Mouse (Mus musculus) ES-CJ7 (cell line): ENCODE measurements around the gene Cplx2.
A peak's percentile ranks its signal among the peaks of the same experiment; 100 is the strongest.

Source experiments
- DNase-seq: peaks from one replicate; pipeline ENCODE4 v3.0.0; 2011; ENCODE audit warnings: low read depth, low spot score

Gene Cplx2

DNA sequence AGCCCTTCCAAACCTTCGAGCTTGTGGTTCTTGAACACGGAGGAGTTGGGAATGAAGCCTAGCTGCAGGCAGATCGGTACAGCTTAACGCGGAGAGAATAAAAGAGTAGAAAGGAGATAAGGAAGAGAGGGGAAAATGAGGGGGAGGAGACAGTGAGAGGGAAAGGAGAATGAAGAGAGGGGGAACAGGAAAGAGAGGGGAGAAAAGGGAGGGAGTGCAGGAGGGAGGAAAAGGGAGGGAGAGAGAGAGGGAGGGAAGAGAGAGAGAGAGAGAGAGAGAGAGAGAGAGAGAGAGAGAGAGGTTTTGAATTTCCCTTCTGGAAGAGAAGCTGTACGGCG is at the start of gene Cplx2:
Cplx2 (plus strand) TSS at position 301 of the 338 bp plus-strand sequence.
- no peak for DNase-seq

DNA sequence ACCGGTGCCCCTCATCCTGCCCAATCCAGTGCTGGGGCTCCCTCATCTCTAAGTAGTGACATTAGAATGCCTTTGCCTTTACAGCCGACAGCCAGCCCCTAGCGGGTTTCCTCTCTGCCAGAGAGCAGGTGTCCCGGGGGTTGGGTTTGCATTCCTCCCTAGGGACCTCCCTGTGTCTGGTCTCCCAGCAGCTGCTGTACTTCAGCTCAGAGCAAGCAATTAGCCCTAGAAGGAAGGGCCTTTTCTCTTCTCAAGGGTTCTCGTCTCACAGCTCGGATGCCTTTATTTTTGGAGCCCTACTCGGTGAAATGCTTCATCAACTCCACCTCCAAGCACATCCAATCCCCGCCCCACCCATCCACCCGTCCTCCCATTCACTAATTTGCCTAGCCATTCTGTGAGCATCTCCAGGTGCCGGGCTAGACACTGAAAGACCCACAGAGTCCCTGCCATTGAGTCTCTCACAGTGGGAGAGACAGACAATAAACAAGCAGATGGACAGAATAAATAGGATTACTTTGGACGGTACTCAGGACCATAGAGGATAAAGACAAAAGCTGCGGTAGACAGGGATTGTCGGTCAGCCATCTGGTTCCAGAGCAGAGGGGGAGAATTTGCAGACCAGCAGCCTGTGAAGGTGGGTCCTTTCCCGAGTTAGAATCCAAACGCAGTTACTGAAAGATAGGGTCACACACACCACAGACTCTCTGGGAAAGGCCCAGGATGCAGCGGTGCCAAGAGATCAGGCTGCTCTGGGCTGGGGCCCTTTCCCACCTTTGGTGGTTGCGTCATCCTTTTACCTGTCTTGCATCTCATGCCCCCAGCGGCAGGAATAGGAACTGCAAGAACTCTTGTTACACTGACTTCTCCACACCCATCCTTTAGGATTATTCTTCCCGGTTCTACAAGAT is 48.5 kb upstream of the Cplx2 start:
- peak; percentile 85 for DNase-seq

DNA sequence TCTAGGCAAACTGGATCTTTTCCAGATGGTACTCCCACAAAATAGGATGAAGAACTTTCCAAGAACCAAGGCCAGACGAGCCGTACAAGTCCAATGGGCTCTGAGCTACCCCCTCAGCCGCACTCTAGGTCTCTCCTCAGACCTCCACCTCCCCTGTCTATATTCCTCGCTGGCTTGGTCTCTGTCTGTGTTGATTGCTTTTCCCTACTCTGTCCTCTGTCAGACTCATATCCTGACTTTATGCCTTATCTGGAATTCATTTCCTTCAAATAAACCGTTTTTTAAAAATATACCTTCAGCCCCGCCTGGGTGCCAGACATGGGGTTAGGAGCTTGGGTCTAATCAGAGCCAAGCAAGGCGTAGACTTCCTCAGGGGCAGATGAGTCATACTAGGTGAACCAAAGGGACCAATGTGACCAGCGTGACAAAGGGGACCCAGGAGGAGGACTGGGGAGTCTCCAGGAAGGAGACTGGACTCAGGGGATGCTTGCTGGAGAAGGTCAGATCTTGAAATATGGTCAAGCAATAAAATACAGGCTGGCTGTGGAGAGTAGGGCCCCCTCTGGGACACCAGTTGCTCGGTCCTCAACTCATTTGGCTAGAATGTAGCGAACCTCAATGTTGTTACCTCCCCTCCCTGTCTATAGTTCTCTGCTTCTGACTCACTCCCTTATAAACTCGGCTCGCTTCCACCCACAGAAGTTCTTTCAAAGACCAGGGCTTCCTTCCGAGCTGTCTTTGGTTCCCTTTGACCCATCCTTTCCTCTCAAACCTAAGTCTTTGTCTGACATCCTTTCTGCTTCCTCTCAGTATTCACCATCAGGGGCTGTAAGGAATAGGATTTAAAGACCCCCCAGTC is 47.6 kb upstream of the Cplx2 start:
- DNase-seq: no peak

DNA sequence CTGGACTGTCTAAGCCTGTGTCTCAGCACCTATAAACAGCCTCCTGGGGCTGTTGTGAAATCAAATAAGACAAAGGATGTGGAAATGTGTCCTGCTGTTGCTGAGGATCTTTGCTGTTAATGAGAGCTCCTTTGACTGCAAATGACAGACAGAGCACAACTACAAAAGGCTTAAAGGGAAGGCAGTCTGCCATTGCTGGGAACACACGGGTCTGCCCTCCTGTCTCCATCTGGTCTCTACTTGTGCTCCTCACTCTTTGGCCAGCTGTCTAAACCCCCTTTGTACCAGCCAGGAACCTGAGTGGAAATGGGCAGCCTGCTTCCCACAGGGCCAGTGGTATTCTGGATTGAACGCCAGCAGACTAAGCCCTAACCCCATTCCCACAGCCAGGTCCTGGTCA is 47.0 kb upstream of the Cplx2 start:
- no peak for DNase-seq

DNA sequence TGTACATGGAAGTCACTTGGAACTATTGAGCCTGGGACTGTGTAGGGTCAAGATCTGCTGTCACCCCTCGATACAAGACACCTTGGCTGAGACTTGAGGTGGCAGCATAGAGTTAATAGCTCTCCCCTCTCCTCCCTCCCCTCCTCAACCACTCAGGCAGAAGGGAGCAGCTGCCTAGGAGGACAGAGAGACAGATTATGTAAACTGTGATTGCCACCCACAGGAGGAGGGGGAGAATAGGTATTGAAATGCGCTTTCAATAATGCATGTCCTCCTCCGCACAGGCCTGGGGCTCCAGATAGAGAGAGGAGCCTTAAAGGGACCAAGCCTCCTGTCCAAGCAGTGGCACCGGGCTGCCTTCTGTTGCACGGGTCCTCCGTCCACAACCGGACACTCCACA is 45.3 kb upstream of the Cplx2 start:
- no peak for DNase-seq

DNA sequence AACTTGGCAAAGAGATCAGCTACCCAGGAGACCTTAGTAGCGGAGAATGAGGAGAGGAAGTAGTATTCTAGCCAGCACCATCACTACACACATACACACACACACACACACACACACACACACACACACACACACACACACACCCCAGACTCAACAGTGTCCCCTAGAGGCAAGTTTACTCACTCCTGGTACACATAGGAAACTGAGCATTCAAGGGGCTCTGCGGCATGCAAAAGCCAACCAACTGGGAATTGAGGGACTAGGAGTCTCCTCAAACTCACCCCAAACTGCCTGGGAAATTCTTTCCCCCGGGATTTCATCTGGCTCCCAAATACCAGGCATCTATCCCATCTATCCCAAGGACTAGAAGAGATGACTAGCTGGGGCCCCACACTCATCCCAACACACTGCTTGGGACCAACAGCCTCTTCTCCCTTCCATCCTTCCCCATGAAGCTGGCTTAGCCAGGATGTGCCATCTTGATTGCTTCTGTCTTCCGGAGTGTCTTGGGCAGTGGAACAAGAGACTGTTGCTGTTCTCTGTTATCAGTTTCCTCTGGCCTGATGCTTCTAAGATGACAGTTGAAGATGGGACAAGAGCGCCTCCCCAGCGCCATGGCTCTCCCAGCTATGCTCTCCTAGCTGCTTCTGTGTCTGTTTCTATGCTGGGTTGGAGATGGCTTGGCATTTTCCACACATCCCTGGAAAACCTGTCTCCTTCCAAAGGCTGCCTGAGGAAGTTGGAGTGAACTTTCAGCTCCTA is 44.3 kb upstream of the Cplx2 start:
- no peak for DNase-seq

DNA sequence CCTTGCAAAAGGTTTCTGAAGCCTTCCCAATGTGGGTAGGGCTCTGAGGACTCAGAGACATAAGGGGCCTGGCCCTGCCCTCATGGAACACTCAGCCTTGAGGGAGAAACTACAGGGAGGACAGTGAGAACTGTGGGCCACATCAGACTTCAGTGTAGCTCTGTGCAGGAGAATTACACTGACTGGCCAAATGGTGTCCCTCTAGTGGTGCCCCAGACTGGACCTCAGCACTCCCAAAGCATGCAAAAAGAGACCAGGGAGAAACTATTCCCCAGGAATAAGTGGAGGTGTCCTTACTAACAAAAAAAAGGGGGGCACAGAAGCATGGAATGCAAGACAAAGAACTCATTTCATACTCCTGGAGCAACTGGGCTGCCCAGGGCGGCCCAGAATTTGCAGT is 43.1 kb upstream of the Cplx2 start:
- no peak for DNase-seq

DNA sequence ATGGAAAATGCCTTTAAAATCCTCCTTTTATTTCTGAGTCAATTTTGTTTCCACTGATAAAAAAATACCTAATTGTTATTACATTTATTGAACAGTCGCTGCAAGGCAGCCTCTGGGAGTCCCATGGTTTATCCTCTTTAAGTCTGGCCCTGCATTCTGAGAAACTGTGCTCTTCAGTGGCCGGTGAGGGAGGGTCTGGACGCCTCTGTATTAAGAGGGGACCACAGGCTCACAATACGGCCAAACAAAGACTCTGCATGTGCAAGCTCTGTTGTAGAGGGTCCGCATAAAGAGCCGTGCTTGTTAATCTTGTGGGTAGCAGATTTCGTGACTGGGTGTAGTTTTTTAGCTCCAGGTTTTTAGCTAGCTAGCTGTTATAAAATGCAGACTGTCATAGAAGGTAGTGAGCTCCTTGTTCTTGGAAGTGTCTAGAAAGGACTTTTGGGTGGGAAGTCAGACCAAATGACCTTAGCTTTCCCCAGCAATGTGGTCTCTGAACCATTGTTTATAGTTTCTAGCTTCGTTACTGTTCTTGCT is 42.1 kb upstream of the Cplx2 start:
- no peak for DNase-seq

DNA sequence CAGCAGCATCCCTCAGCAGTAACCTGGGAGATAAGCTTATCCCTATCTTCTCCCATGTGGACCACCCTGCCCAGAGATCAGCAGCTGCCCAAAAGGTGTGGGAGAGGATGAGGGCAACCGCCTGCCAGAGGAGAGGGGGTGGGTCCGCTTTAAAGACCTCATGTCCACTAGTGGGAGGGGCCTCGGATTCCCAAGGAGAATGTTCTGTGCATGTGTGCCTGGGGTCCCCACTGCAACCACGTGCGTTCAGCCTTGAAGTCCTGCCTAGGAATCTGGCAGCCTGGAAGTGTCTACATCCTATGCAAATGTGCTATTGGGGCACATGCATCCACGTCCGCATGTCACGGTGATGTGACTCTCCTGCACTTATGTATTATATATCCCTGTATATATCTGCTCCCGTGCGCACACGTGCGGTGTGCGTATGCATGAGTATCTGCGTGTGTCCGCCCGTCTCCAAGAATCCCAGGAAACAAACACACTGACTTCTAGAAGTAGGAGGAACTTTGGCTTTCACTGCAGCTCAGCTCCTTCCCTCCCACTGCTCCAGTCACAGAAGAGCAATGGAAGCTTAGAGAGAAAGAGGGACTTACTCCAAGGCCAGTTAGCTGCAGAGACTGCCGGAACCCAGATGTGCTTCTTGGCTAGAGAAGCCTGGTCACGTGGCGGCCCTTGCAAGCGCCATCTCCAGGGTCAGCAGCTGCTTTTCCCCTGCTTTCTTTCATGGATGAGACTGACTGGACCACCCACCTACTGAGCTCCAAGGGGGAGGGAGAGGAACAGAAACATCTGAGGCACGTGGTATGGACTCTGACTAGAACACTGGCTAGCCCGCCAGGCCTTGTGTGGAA is 39.1 kb upstream of the Cplx2 start:
- peak; percentile 6 for DNase-seq

DNA sequence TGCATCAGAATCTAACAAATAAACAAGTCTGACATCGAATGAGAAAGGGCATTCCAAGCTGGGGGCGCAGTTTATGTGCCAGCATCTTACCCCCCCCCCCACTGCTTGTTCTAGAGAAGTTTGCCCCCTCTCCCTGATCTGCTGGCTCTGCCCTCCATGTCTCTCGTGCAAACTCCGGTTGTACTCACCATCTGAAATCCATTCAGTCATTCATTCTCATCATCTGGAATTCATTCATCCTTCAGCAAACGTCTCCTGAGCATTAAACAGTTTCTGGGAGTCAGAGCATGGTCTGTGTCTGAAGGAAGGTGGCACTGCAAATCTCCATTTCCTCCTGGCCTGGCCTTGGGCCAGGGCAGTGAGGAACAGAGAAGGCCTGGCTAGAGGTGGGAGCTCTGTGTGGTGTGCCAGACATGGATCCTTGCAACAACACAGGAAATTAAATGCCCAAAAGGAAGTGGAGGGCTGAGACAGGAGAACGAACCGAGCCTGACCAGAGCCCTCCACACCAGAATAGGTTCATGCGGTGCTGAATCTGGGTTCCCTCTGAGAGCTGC is 38.1 kb upstream of the Cplx2 start:
- no peak for DNase-seq

DNA sequence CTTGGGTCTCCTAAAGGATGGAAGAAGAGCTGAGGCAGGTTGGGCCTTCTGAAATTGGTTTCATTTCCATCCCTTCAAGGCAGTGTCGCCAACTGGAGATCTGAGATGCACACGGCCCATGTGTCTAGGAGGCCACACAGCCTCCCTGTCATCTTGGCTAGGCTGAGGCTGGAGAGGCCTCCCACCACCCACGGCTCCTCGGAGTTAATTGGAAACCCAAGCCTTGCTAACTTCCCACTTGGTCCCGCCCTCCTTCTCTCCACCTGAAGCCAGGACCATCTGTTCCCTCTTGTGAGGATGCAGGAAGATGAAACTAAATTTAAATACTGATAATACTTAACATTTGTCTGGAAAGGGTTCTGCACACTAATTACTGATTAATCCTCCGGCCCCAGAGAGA is 34.1 kb upstream of the Cplx2 start:
- no peak for DNase-seq

DNA sequence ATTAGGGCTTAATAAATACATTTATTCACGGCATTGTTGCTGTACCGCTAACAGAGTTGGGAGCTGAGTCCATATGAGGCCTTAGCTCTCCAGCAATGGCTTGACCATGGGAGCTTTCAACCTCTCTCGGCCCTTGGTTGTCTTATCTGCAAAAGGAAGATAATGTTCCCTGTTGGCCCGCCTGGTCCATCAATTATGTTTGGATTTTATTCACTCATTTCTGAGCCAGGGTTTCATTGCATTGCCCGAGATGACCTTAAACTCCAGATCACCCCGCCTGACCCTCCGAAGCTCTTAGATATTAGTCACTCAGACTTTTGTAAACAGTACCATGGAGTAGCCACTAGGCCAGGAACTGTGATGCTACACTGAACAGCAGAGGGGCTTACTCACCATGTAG is 33.6 kb upstream of the Cplx2 start:
- DNase-seq: no peak

DNA sequence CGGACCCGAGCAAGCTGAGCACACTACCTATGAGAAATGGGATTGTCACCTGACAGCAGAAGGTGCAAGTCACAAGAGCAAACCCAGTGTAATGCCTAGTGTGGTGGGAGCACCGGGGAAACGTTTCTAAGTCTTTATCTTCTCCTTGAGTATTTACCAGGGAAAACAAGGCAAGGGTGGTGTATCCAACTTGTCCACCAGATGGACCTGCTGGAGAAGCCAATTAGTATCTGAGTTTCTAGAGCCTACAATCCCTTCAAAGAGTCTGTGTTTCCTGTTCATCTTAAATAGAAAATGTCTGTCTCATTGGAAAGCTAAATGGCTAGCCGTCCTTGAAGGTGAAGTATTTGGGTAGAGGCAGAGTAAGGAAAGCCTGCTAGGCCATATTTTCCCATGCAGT is 32.3 kb upstream of the Cplx2 start:
- DNase-seq: no peak

DNA sequence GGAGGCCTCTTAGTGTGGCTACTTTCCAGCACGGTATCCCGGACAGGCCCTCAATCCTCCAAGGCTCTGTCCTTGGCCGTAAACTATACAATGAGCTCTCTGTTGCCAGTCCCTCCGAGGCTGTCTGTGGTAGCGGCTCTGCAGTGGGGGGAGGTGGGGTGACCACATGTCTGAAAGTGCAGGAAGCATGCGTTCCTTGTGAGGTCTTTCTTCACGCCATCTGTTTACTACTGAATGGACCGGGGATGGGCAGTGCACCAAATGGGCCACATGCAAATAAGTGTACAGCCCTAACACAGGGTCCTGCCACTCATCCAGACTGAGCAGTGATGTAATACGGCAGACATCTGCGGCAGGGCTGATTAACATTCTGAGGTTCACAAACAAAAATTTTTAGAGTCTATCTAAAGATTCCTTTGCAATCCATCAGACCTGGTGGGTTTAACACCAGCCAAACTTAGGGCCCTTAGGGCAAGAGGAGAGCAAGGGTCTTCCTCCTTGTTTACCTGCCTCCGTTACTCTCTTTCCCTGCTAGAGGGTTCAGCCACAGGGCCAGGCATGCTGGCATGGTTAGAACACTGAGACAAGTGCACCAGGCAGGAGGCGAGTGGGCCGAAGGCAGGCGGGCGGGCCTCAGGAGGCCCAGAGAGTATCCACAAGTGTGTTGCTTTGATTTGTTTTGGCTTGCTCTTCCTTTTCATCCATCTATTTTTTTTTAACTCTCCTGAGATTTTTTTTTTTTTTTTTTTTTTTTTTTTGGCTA is 25.1 kb upstream of the Cplx2 start:
- no peak for DNase-seq

DNA sequence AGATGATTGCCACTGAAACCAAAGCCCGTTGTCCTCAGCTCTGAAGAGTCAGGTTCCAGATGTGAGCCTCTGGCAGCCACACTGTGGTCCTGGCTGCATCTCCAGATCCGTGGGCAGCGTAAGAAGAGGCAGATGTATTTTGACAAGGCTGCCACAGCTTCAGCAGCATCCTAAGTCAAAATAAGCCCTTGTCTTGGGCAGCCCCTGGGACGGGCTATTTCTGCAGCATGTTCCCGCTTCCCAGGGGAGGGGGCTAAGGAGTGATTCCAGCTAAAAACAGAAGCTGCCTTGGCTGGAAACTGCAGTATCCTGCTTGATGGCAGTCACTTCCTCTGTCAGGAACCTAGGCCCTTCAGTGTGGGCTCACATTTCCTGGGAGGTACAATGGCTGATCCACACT is 23.1 kb upstream of the Cplx2 start:
- no peak for DNase-seq

DNA sequence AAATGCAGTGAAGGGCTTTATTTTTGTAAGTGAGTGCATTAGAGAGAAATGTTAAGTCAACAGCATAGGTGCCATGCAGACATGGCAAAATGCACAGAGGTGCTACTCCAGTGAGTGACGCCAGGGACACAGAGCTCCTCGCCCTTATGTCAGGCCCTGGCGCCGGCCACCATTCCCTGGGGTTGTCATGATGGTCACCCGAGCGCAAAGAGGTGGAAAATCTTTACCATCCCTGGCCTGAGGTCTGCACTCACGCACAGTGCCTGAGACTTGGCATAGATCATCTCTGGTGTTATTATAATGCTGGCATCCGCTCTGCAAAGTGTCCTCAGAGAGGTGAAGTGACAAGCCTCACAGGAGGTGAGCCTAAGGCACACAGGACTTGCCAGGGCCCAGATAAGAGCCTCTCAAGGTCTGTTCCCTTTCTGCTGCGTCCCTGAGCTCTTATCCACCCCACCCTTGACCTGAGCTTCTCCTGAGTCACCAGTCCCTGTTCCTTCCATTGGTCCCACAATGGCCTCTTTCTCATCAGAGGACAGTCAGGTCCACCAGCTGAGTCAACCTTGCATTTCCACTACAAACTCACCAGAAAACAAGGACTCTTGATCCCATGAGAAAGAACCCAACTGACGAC is 21.9 kb upstream of the Cplx2 start:
- DNase-seq: no peak

DNA sequence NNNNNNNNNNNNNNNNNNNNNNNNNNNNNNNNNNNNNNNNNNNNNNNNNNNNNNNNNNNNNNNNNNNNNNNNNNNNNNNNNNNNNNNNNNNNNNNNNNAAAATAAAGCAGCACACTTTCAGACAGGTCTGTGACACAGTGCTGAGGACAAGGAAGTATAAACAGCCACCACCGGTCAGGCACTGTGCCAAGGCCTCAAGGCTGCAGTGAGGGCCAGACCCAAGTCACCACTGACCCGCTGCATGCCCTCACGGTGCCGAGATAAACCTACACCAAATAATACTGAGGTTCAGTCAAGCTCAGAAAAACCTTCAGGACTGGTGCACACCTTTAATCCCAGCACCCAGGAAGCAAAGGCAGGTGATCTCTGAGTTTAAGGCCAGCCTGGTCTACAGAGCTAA is 13.7 kb upstream of the Cplx2 start:
- no peak for DNase-seq

DNA sequence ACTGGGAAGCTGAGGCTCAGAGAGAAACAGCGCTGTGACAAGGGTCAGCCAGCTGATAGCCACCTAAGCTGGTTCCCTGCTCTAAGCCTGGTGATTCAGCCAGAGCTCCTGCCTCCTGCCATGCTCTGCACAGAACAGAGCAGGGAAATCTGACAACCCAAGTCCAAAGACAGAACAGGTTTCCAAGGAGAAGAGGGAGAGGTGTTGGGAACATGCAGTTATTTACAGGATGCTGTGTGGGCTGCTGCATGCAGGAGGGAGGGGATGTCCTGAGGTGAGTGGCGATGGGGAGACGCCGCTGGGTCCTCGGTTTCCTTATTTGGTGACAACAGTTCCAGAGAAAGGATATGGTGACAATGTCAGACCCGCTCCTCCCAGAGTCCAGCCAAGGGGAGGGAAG is 12.0 kb upstream of the Cplx2 start:
- no peak for DNase-seq

DNA sequence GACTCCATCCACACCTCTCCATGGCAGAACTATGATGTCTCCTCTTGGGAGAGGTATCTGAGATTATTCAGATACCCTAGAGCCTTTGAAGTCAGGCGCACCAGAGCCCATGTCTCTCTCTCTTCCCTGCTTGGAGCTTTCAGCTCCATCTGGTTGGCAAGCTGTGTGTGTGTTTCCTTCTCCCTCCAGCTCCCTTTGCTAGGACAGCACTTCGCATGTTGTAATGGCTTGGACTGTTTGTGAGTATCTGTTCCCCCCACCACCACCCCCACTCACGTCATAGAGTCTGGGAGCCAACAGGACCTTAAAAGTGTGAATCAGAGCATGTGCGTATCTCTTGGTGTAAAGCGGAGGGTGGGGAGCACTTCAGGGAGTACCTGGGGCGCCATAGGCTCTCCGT is 6.5 kb upstream of the Cplx2 start:
- no peak for DNase-seq
